Mouse (Mus musculus) embryo, embryonic 11.5 days (tissue): ENCODE data around the gene Cav3.

Experiments
- DNase-seq: peaks from one replicate; pipeline ENCODE4 v3.0.0-alpha.2; 2012; ENCODE audit warnings: low read depth, low spot score

Cav3 gene

DNA sequence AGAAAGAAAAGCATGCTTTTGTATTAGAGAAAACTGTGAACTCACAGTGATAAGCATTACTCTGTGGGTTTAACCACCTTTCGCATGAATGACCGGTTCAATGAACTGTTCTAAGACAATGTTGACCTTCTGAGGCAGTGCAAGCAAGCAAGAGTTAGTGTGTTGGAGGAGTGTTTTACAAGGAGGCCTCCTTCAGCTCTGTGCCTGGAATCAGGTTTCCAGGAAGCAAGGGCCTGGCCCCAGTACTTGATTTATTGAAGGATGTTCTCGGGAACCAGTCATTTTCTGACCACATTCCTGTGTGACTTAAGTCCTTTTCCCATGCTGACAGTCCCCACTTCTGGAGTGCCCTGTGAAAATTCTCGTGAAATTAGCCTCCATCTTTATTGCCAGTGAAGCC, 35.9 kb downstream of the Cav3 start:
- no peak for DNase-seq

DNA sequence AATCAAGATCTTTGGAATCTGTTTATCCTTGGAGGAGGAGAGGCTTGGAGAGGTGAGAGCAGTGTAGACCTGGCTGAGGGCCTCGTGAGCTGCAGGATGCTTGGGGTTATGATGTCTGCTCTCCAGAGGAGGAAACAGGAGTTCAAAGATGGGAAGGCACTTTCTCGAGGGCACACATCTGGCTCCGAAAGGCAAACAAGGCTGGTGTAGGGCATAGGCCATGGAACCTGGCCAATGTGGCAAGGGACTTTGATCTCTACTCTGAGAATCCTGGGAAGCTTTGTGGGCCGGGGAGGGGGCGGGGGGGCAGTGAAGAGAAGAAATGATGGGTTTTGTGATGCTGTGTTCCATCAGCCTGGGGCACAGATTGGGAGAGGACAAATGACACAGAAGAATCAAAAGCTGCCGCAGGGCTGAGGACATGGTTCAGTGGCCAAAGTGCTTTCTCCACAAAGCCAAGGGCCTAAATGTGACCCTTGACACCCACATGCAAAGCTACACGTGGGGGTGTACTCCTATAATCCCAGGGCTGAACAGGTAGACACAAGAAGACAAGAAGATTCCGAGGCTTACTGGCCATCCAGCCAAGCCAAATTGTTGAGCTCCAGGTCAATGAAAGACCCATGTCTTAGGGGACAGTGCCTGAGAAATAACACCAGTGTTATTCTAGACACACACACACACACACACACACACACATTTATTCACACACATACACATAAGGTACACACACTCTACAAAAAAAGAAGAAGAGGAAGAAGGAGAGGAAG, 37.2 kb downstream of the Cav3 start:
- DNase-seq, result no peak

DNA sequence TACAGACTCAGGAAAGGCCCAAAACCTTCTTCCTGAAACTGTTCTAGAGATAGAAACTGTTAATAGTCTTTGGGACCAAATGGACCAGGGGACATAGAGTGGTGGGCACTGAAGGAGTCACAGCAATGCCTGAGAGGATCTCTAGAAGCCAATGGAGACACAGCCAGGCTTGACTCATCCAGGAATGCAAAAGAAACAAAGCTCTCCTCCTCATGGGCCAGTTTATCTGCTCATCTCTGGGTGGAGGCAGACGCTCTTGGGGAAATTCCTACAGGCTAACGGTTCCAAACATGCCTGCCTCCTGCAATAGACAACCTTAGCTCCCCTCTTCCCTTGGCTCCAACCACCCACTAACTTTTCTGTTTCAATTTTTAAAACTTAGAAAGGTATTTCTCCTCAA, 38.2 kb downstream of the Cav3 start:
- DNase-seq, result no peak

DNA sequence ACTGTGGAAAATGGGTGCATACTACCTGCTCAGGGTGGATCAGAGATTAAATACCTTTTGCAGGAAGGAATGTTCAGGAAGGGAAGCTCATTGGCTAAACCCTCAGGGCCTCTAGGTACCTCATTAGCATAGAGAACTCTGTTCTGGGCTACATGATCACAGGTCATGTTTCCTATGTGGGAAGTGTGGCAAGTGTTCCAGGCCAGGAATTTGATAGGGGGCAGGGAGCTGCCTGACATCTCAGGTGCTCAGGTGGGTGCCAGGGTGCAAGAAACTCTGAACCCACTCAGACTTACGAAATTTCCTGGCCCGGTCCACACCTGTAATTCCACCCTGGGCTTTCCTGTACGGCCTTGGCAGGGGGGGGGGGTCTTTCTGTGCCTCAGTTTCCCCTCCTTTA, 39.4 kb downstream of the Cav3 start:
- DNase-seq, result no peak

DNA sequence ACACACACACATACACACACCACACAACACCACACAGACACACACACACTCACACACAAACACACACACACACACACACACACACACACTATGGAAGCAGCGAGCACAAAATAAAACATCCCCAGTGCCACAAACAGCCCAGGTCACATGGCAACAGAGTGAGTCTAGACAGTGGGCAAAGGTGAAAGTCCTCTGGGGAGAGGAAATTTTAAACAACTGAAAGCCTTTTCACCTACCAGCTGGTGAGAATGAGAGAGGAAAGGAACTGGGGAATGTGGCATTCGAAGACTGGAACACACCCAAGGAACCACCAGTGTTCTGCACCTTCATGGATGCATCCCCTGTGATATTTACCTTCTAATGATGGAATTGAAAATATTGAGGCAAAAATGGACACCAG, 40.2 kb downstream of the Cav3 start:
- DNase-seq, result no peak

DNA sequence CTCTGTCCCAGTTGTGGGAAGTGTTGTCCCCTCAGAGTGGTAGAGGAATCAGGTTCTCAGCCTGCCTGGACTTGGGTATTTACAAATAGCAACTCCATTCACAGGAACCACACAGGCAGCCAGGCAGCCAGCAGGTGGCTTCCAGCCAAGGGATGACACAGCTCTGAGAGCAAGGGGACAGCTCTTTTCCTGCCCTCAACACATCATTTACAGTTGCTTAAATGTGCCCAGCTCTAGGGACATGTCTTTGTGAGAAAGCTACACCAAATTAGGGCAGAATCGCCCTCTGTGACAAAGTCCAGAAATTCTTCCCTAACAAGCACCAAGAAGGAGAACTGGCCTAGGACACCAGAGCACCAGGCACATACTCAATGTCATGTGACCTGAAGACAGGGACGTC, 41.9 kb downstream of the Cav3 start:
- no peak for DNase-seq

DNA sequence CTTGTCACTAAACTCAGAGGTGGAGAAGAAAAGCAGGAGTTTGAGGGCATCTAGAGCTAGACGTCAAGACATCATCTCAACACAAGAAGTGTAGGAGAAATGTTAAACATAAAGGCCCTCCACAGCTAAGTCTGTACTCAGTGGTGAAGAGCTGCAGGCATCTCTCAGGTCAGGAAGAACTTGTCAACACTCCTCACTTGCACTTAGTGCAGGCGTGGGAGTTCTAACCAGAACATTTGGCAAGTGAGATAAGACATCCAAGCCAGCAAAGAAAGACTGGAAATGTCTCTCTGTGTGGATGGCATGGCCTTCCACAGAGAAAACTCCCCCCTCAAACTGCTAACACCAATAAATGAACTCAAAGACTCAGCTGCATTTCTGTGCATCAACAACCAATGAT, 48.3 kb downstream of the Cav3 start:
- DNase-seq, result no peak

DNA sequence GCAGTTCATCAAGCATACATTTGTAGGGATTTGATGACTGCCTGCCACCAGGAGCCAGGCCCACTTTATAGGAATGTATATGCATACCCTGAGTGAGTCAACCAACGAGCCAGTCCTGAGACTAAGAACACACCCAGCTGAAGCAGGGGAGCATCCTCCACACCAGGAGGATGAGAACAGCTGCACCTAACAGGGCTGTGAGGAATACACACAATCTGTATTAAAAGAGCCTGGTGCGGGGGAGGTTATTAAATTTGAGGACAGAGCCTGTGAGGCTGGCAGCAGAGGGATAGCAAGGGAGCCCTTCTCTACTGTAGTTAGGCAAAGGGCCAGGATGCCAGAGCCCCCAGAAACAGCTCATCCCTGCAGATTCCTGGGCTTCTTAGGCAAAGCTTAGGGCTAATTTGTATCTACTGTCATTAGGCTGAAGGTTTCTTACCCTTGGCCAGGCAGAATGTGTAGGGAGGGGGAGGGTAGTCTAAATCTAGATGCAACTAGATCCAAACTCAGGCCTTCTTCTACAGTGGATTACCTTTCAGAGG, 50.4 kb downstream of the Cav3 start:
- no peak for DNase-seq

DNA sequence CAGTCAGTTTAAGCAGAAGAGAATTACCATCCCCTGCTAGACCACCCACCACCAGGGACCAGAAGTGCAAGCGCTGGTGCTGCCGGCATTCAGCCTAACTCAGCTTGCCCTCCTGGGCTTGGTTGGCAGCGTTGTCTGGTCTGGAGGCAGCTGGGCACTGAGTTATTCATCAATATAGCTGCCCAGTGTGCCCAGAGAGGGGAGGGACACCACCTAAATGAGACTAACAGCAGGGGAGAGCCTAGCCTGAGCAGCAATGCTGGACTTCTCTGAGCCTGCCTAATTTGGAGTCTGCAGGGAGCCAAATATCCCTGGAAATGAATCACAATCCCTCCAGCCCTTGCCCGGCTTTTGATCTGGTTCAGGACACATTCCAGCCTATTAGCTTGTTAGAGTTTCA, 51.0 kb downstream of the Cav3 start:
- no peak for DNase-seq

DNA sequence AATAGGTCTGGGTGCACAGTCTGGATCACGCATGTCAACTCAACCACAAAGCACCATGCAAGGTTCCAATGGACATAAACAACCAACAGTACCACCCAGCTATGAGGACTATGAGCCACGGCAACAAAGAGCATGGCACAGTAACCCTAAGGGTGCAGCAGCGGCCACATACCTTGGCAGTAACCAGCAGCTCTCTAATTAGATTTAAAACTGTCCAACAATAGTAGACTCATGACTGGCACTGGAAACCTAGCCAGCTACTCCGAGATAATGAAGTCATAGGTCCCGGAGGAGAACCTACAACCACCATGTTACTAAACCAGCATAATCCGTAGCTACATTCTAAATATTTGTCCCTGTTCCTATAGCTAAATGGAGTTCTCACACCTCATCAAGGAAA, 55.3 kb downstream of the Cav3 start:
- no peak for DNase-seq

DNA sequence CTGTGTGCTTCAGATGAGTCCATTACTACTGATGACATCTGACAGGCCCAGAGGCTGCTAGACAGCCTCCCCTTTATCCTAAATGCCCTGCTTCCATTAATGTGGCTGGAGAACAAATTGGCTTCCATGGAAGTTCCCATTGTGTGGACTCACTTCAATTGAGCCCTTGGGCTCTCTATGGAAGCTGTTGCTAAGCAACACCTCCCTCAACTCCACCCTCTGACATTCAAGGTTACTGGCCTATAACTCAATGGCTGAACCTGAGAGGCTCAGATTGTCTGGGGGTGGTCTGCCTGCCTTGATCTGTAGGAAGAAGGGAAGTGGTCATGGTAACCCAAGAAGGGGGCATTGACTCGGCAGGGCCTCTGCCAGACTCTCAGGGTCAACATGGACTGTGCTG, 57.2 kb downstream of the Cav3 start:
- DNase-seq, result no peak

DNA sequence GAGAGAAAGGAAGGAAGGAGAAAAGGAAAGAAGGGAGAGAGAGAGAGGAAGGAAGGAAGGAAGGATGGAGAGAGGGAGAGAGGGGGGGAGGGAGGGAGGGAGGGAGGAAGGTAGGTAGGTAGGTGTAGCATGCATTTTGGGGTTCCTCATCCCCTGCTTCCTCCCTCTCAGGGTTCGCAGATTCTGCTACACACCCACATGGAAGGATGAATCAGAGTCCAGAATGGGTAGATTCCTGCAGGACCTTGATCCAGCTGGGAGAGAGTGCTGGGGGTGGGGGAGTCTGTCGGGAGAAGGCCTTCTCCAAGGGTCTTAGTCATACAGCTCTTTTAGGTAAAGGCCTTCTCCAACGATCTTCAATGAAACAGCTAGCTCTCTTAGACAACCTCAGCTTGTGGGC, 58.3 kb downstream of the Cav3 start:
- DNase-seq, result no peak

DNA sequence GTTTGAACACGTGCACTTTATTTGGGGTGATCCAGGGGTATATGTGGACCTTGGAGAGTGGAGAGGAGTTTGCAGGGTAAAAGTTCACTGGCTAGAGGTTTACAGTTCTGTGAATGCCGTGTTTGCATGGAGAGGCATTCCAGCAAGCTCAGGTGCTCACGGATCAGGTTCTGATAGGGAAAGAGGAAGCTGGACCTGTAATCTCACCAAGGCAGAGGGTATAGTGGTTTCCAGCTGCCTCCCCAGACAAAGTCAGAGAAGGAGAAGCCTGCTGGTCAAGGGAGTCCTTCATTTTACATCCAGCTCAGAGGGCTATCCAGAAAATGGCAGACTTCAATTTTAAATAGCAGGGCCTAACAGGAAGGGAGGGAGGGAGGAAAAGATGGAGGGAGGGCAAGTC, 58.7 kb downstream of the Cav3 start:
- DNase-seq, result no peak
